Mouse (Mus musculus) heart, embryonic 10.5 days (tissue): ENCODE measurements at regions not wholly inside any gene's neighbourhood (a gene's known extent, or its start where the extent isn't known, plus 50 kb on each side); places are given as distances from the start of the nearest gene placed in this dataset.

ENCODE experiments used
- DNase-seq: peaks from one replicate; pipeline ENCODE4 v3.0.0-alpha.2; 2017; ENCODE audit warnings: low spot score
- H3K27ac ChIP-seq: fragments of 300-500 bp; sonication (generic); 2 replicates; pipeline ENCODE4 v1.5.1; 2016; ENCODE audit warnings: mild to moderate bottlenecking
- H3K27me3 ChIP-seq: fragments of 300-500 bp; sonication (generic); 2 replicates; pipeline ENCODE4 v1.6.1; 2016; ENCODE audit warnings: mild to moderate bottlenecking; ENCODE audit not compliant: poor library complexity, insufficient read depth, severe bottlenecking
- H3K36me3 ChIP-seq: fragments of 300-500 bp; sonication (generic); 2 replicates; pipeline ENCODE4 v1.6.1; 2016; ENCODE audit warnings: mild to moderate bottlenecking, moderate library complexity
- H3K4me1 ChIP-seq: fragments of 300-500 bp; sonication (generic); 2 replicates; pipeline ENCODE4 v1.6.1; 2016; ENCODE audit warnings: mild to moderate bottlenecking
- H3K4me3 ChIP-seq: fragments of 300-500 bp; sonication (generic); 2 replicates; pipeline ENCODE4 v1.5.1; 2016; ENCODE audit warnings: mild to moderate bottlenecking, moderate library complexity
- H3K9me3 ChIP-seq: fragments of 300-500 bp; sonication (generic); 2 replicates; pipeline ENCODE4 v1.6.1; 2016; ENCODE audit warnings: mild to moderate bottlenecking, moderate library complexity
- WGBS: fragments of 180-500 bp; shearing (Covaris S2); methylation state at CpG from one replicate; pipeline ENCODE4 v1.1.7; 2016; 5-methylcytosine and 5-hydroxymethylcytosine counted together

DNA sequence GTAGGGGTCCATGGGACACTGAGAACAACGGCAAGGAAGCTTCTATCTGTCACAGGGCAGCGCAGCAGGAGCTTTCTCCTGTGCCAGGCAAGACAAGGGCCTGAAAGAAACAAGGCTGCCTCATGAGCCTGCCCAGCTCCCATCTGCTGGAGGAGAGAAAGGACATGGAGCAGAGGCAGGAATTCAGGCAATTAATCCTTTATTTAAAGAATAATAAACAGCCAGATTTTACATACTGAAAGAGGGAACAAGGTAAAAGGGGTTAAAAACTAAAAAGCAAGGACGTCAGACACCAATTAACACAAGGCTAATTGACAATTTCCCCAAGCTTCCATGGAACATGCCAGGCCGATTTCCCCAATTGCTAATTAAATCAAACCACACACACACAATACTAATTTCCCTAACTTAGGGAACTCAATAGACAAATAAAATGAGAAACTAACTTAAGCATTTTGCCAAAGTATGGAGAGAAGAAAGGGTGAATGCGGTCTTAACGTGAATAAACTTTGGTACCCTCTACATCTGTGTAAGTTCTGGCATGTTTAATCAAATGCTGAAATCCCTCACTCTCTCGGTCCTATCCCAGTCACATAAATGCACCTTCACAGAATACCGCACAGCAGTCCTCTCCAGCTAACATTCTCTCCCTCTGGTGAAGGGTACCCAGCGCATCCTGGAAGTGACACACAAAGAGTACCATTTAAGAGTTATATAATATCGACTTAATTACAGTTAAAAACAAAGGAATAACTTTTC lies 252.7 kb downstream of the Bcl11a start:
- Histone ChIP-seq H3K27ac (no peak overlapping the region), H3K9me3 (no peaks in the 10 kb centered on the region), H3K4me1 (peaks cover 10% of the 10 kb centered on the region), H3K4me3 (no peak overlapping the region), H3K27me3 (no peaks in the 10 kb centered on the region), H3K36me3 (no peaks in the 10 kb centered on the region)
- 81% methylated on average over 10 of the region's 10 CpGs for WGBS
- no peak for DNase-seq

GRCm38 (mm10) chr11:24332241-24332640 lies 254.4 kb downstream of the Bcl11a start:
- H3K27ac ChIP-seq, result no peak overlapping the region
- peak; percentile 65 for DNase-seq
- no peaks in the 10 kb centered on the region for H3K9me3 ChIP-seq
- 74% methylated on average over 3 of the region's 3 CpGs for WGBS
- H3K27me3 ChIP-seq, result no peaks in the 10 kb centered on the region
- H3K36me3 ChIP-seq, result no peaks in the 10 kb centered on the region
- no peak overlapping the region for H3K4me3 ChIP-seq
- peaks cover 10% of the 10 kb centered on the region for H3K4me1 ChIP-seq

DNA sequence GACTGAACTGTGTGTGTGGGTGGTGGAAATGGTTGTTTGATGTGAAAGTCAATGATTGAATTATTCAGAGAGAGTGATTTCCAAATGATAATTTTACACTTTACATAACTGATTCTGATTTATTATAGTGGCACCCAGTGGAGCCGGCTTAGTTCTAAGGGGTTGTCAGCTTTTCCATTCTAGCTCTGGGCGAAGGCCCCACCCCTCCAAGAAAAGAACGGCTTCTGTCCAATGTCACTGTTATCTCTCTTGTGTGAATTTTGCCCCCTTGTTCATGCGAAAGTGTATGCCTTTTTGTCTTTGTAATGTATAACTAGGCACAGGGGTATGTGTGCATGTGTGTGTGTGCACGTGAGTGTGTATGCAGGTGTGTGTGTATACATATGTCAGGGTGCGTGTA lies 255.3 kb downstream of the Bcl11a start:
- Histone ChIP-seq H3K4me1 (peaks cover 9% of the 10 kb centered on the region), H3K27ac (no peak overlapping the region), H3K9me3 (no peaks in the 10 kb centered on the region), H3K36me3 (no peaks in the 10 kb centered on the region), H3K27me3 (no peaks in the 10 kb centered on the region), H3K4me3 (no peak overlapping the region)
- WGBS, result 80% methylated on average over 6 of the region's 6 CpGs
- DNase-seq, result peak; percentile 6

DNA sequence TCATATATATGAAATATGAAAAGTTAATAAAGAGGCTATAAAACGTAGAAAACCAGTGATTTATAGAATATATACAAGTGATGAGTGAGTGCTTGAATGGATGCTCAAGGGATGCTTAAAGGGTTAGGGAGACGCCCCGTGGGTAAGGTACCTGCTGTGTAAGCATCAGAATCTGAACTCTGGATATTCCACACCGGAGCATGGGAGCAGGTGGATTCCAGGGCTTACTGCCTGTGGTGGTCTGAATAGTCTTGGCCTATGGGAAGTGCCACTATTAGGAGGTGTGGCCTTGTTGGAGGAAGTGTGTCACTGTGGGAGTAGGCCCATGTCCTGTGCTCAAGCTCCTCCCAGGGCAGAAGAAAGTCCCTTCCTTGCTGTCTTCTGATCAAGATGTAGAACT lies 257.4 kb downstream of the Bcl11a start:
- Histone ChIP-seq H3K4me1 (no peaks in the 10 kb centered on the region), H3K36me3 (no peaks in the 10 kb centered on the region), H3K27ac (no peak overlapping the region), H3K9me3 (no peaks in the 10 kb centered on the region), H3K4me3 (no peak overlapping the region), H3K27me3 (no peaks in the 10 kb centered on the region)
- WGBS, result 85% methylated on average over 4 of the region's 4 CpGs
- DNase-seq, result peak; percentile 69

DNA sequence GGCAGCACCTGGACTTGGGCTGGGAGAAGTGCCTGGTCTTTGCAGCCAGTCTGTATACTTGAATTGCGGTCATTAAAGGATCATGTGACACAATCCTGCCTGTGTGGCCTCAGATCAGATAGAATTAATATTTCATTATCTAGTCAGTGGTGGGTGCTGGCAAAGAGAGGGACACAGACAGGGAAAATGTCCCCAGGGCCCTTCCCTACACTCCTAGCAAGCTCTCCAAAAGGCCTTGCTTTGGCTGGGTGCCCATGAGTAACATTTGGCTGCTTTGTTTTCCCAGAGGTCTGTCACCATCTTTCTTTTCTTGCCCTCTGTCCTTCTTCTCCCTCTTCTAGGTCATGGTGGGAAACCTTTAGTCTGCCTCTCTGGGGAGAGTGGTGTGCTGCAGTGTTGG lies 260.3 kb downstream of the Bcl11a start:
- peak; percentile 58 for DNase-seq
- Histone ChIP-seq H3K36me3 (no peaks in the 10 kb centered on the region), H3K27ac (no peak overlapping the region), H3K9me3 (no peaks in the 10 kb centered on the region), H3K4me1 (no peaks in the 10 kb centered on the region), H3K27me3 (no peaks in the 10 kb centered on the region), H3K4me3 (no peak overlapping the region)
- 91% methylated on average over 1 of the region's 1 CpGs for WGBS

DNA sequence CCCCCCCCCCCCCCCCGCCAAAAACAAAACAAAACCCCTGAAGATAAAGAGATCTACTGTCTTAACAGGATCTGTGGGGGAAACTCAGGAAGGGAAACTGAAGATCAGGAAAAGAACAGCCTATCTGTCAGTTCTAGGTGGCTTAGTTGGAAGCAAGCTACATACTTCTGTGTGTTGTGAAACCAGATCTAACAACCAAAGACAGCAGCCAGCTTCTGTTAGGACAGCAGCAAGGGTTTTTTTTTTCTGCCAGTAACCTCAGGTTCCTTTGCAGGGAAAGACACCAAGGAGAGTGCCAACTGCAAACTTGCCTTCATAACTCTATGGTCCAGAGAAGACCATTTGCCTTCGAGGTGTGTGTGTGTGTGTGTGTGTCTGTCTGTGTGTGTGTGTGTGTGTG lies 261.2 kb downstream of the Bcl11a start:
- Histone ChIP-seq H3K4me1 (no peaks in the 10 kb centered on the region), H3K27ac (no peak overlapping the region), H3K36me3 (no peaks in the 10 kb centered on the region), H3K27me3 (no peaks in the 10 kb centered on the region), H3K9me3 (no peaks in the 10 kb centered on the region), H3K4me3 (no peak overlapping the region)
- DNase-seq, result no peak
- WGBS, result 53% methylated on average over 2 of the region's 2 CpGs

- Histone ChIP-seq H3K27me3 (no peaks in the 10 kb centered on the region), H3K4me3 (no peak overlapping the region), H3K27ac (no peak overlapping the region), H3K36me3 (no peaks in the 10 kb centered on the region), H3K4me1 (no peaks in the 10 kb centered on the region), H3K9me3 (no peaks in the 10 kb centered on the region)
- WGBS, result 70% methylated on average over 2 of the region's 2 CpGs
- peak; percentile 2 for DNase-seq
Observed at GRCm38 (mm10) chr11:24340677-24341076, 262.8 kb downstream of the Bcl11a start.

- WGBS, result 66% methylated on average over 3 of the region's 3 CpGs
- no peaks in the 10 kb centered on the region for H3K9me3 ChIP-seq
Observed at GRCm38 (mm10) chr11:24341650-24342049, 263.8 kb downstream of the Bcl11a start.

GRCm38 (mm10) chr11:24342176-24342575 lies 264.3 kb downstream of the Bcl11a start:
- Histone ChIP-seq H3K27me3 (no peaks in the 10 kb centered on the region), H3K4me1 (no peaks in the 10 kb centered on the region), H3K27ac (no peak overlapping the region), H3K36me3 (no peaks in the 10 kb centered on the region), H3K9me3 (no peaks in the 10 kb centered on the region), H3K4me3 (no peak overlapping the region)
- peak; percentile 27 for DNase-seq
- WGBS, result 25% methylated on average over 2 of the region's 2 CpGs

More at GRCm38 (mm10) chr11:24341650-24342049, 263.8 kb downstream of the Bcl11a start:
- H3K4me3 ChIP-seq, result no peak overlapping the region
- H3K27me3 ChIP-seq, result no peaks in the 10 kb centered on the region
- no peak for DNase-seq
- H3K27ac ChIP-seq, result no peak overlapping the region
- H3K36me3 ChIP-seq, result no peaks in the 10 kb centered on the region
- H3K4me1 ChIP-seq, result no peaks in the 10 kb centered on the region

GRCm38 (mm10) chr11:24342732-24343131 lies 264.9 kb downstream of the Bcl11a start:
- DNase-seq, result peak; percentile 30

GRCm38 (mm10) chr11:24347225-24347624 lies 269.4 kb downstream of the Bcl11a start:
- H3K36me3 ChIP-seq, result no peaks in the 10 kb centered on the region
- H3K27ac ChIP-seq, result no peak overlapping the region
- DNase-seq, result peak; percentile 56
- WGBS, result 73% methylated on average over 12 of the region's 12 CpGs
- no peak overlapping the region for H3K4me3 ChIP-seq
- H3K4me1 ChIP-seq, result 0 out of 2 replicates have a peak, but pooled peaks cover 4% of the 10 kb centered on the region
- no peaks in the 10 kb centered on the region for H3K9me3 ChIP-seq
- H3K27me3 ChIP-seq, result no peaks in the 10 kb centered on the region

More at GRCm38 (mm10) chr11:24342732-24343131, 264.9 kb downstream of the Bcl11a start:
- no peaks in the 10 kb centered on the region for H3K9me3 ChIP-seq
- no peak overlapping the region for H3K27ac ChIP-seq
- no peak overlapping the region for H3K4me3 ChIP-seq
- no peaks in the 10 kb centered on the region for H3K4me1 ChIP-seq
- no peaks in the 10 kb centered on the region for H3K27me3 ChIP-seq
- 91% methylated on average over 2 of the region's 2 CpGs for WGBS
- no peaks in the 10 kb centered on the region for H3K36me3 ChIP-seq

- no peak overlapping the region for H3K27ac ChIP-seq
- no peak for DNase-seq
- no peaks in the 10 kb centered on the region for H3K9me3 ChIP-seq
- 66% methylated on average over 4 of the region's 4 CpGs for WGBS
- H3K4me1 ChIP-seq, result 0 out of 2 replicates have a peak, but pooled peaks cover 4% of the 10 kb centered on the region
- H3K4me3 ChIP-seq, result no peak overlapping the region
- H3K27me3 ChIP-seq, result no peaks in the 10 kb centered on the region
- no peaks in the 10 kb centered on the region for H3K36me3 ChIP-seq
Observed at GRCm38 (mm10) chr11:24348741-24349140, 270.9 kb downstream of the Bcl11a start.

DNA sequence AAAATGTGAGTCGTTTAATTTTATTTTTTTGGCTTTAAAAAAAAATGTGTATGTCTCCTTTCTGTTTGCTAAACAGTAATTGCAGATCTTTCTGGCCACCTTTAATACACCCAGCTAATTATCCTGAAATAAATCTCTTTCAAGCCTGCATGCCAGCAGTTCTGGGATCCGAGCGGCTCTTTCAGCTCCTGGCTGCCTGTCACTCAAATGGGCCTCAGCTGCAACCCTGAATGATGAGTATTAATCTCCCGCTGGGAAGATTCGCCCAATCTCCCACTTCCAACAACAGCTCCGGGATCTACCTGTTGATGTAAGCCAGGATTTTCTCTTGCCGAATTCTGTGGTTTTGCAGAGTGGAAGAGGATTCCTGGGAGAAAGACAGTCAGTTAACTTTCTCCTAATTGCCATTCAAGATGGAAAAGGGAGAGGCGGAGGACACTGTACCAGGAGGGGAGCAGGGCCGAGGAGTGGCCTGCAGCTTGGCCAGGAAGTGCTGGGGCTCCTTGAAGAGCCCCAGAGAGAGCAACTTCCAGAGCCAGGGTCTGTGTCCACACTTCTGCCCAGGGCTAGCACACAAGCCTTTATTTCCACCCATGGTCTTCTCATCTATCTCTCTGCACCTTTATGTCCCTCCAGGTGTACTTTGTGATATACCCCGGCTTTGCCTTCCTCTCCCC lies 272.2 kb downstream of the Bcl11a start:
- no peak overlapping the region for H3K27ac ChIP-seq
- no peak overlapping the region for H3K4me3 ChIP-seq
- no peaks in the 10 kb centered on the region for H3K9me3 ChIP-seq
- H3K36me3 ChIP-seq, result no peaks in the 10 kb centered on the region
- WGBS, result 29% methylated on average over 10 of the region's 10 CpGs
- H3K27me3 ChIP-seq, result no peaks in the 10 kb centered on the region
- 0 out of 2 replicates have a peak, but pooled peaks cover 4% of the 10 kb centered on the region for H3K4me1 ChIP-seq
- DNase-seq, result no peak
